Mouse (Mus musculus): ENCODE results near the gene Wdr89. TPM values are rescaled to one million over a fixed set of nuclear protein-coding genes. Genes with fewer than 3 reads are reported as not detected.
"Not testable (repeated sequence)": the region's sequence is repeated elsewhere in the genome, so short reads cannot be mapped to it uniquely, and the experiment has no call there.

Wdr89 gene
- total RNA-seq (2021), result 1 to 10 TPM; 2.5 TPM
- long read RNA-seq, experiment 1, result 0 reads
- long read RNA-seq, experiment 2, partial matches to known transcripts, result 0 of 4 reads
- long read RNA-seq, experiment 2, other reads (novel, unspliced or antisense), result 3 of 4 reads

DNA sequence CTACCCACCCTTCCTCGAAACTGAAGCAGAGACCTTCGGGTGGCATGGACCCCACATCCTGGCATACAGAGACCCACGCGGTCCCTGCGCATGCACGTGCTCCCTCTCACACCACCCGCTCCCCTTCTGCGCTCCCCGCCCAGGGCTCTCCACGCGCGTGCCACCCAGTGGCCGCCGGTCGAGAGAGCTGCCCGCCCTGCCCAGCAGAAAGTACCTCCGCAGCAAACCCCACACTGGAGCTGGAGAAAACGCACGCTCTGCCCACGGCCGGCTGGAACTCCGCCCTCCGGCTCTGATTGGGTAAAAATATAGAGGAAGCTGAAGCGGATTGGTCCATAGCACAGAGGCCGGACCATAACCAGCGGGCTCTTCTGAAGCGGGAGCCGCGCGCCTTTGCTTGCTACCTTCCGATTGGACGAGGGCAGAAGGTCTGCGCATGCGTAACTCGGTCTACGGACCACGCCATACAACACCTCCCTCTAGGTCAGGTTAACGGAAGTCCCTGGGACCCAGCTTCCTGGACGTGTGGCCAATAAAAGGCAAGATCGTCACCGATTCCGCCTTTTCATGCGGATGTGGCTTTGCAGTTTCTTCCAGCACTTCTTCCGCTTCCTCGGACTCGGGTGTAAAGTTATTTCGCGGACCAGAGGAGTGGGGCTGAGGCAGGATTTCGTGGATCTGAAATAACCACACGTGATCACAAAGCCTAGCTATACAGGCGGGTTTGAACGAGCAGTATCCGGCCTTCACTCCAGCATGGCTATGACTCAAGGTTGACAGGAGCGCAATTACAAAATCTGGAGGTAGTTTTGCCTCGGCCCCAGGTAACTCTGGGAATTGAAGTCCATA is at the start of gene Wdr89:
Gene Wdr89, minus strand, starts transcription at position 280 of the 849 bp plus-strand sequence.
- peak; percentile 98 for DNase-seq
- intact Hi-C loops (cut with DNase I), result loop anchor here (5.0 kb wide), 1 partner anchor 103 kb away; no protein-coding TSS in a partner anchor

GRCm38 (mm10) chr12:75713596-75713995 is 44.3 kb upstream of the Wdr89 start:
- intact Hi-C loops (cut with DNase I), result no loop called here
- DNase-seq, result no peak

- DNase-seq; intact Hi-C loops (cut with DNase I): not testable (repeated sequence)
These were observed 43.6 kb upstream of the Wdr89 start for GRCm38 (mm10) chr12:75712905-75713304.

GRCm38 (mm10) chr12:75710596-75711376 is 41.4 kb upstream of the Wdr89 start:
- DNase-seq, result no peak
- intact Hi-C loops (cut with DNase I), result no loop called here

DNA sequence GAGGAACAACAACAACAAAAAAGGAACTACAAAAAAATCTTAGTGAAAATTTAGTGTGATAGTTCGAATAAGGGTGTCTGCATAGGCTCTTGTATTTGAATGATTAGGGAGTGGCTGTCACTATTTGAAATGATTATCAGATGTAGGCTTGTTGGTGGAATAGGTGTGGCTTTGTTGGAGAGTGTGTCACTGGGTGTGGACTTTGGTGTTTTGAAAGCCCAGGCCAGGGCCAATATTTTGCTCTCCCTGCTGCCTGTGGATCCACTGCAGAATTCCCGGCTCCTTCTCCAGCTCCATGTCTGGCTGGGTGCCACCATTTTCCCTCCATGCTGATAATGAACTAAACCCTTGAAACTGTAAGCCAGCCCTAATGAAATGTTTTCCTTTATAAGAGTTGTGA is 40.2 kb upstream of the Wdr89 start:
- no peak for DNase-seq
- intact Hi-C loops (cut with DNase I), result no loop called here

DNA sequence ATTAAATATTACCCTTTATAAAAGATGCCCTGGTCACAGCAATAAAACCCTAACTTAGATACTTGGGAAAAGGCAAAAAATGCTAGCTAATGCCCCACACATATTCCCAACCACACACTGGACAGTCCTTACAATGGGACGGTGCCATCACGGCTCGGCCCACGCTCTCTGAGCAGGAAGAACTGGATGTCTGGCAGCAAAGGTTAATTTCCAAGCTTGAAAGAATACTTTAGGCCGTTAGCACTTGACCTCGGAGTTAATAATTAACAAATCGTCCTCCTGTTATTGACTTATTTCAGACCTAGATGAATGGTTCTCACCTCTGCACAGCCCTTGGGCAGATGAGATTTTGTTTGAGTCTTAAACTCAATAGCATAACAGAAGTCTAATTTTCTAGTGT is 37.3 kb upstream of the Wdr89 start:
- intact Hi-C loops (cut with DNase I), result no loop called here
- DNase-seq, result no peak

DNA sequence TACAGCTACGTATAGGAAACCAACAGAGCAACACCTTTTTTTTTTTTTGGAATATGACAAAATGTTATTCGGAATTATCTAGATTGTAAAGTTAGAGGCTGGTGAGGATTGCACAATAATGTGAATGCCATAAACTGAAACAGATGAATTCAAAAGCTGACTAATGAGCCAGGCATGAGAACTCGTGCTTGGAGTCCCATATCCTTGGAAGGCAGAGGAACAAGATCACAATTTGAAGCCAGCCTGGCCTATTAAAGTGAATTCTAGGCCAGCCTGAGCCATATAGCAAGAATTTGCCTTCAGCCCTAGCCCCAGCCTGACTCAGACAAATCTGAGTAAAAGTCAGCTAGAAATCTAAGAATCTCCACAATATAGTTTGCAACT is 33.4 kb upstream of the Wdr89 start:
- no peak for DNase-seq
- intact Hi-C loops (cut with DNase I), result no loop called here

DNA sequence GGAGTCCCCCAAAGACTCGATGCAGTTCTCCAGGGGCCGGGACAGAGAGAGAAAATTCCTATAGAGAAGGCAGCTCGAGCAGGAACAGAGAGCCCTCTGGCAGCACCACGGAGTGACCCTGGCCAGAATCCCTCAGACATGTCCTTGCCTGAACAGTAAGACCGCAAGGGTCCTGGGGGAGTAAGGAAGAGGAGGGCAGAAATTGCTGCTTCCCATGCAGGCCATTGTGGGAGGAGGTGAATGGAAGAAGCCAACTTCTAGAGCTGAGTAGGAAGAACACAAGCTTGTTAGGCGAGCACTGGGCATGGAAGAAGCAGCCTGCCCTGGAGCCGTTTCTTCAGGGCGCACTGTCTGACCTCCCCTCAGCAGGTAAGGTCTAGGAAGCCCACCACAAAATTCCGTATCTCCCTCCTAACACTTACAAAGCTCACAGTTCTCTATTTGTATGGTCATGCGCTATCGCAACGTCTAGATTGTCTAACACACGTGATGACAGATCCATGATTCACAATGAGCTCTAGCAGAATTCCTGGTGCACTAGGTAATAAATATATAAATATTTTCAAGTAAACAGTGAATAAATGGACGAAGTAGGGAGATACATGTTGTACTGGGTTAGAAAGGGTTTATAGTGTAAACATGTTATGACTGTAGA is 32.9 kb upstream of the Wdr89 start:
- intact Hi-C loops (cut with DNase I), result no loop called here
- DNase-seq, result peak; percentile 23 to 51

GRCm38 (mm10) chr12:75701173-75702083 is 32.1 kb upstream of the Wdr89 start:
- peak; percentile 11 to 44 for DNase-seq
- intact Hi-C loops (cut with DNase I), result no loop called here

DNA sequence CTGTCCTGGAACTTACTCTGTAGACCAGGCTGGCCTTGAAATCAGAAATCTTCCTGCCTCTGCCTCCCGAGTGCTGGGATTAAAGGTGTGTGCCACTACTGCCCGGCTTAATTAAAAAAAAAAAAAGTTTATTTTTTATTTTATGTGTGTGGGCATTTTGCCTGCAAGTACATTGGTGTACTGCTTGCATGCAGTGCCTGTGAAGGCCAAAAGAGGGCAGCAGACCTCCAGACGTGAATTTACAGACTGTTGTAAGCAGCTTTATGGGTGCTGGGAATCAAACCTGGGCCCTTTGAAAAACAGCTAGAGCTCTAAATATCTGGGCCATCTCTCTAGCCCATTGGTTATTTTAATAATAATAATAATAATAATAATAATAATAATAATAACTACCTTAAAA is 29.4 kb upstream of the Wdr89 start:
- no peak for DNase-seq
- intact Hi-C loops (cut with DNase I), result no loop called here

DNA sequence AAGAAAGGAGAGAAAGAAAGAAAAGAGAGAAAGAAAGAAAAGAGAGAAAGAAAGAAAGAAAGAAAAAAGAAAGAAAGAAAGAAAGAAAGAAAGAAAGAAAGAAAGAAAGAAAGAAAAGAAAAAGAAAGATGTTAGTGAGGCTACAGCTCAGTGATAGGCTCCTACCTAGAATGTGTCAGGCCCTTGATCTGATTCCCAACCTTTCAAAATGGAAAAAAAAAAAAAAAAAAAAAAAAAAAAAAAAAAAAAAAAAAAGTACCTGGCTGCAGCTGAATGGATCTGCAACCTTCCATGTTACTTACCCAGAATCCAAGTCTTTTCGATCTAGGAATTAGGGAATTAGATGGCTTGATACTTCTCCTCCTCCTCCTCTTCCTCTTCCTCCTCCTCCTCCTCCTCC is 26.5 kb upstream of the Wdr89 start:
- intact Hi-C loops (cut with DNase I); DNase-seq: not testable (repeated sequence)

DNA sequence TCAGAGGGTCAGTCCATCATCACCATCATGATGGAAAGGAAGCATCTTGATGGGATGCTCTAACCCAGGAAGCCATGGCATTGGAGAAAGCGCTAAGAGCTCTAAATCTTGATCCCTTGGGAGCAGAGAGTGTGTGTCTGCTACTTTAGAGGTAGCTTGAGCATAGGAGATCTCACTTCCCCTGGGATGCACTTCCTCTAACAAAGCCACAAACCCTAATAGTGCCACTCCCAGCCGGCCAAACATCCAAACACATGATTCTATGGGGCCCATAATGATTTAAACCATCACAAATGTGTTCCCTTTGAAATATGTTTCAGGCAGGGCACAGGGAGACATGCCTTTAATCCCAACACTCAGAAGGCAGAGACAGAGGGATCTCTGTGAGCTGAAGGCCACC is 19.7 kb upstream of the Wdr89 start:
- intact Hi-C loops (cut with DNase I), result no loop called here

DNA sequence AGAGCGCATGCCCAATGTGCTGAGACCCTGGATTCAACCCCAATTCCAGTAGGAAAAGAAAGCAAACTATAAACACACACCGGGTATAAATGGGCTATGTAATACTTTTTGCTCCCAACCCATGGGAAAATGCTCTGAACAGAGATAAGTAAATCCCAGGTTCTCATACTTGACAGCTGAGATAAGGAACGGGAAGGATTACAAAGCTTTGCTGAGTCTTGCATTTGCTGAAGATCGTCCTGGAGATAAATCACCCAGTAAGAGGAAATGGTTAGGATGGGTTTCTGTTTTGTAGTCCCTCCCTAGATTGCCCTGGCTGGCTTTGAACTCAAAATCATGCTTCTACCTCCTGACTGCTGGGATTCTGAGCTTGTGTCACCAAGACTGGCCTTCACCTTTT is 18.0 kb upstream of the Wdr89 start:
- intact Hi-C loops (cut with DNase I), result no loop called here

More for the DNA sequence above, 19.7 kb upstream of the Wdr89 start:
- no peak for DNase-seq

GRCm38 (mm10) chr12:75684026-75684425 is 14.7 kb upstream of the Wdr89 start:
- intact Hi-C loops (cut with DNase I); DNase-seq: not testable (repeated sequence)

More for the DNA sequence above, 18.0 kb upstream of the Wdr89 start:
- no peak for DNase-seq

GRCm38 (mm10) chr12:75683598-75683997 is 14.3 kb upstream of the Wdr89 start:
- no peak for DNase-seq
- intact Hi-C loops (cut with DNase I), result no loop called here

DNA sequence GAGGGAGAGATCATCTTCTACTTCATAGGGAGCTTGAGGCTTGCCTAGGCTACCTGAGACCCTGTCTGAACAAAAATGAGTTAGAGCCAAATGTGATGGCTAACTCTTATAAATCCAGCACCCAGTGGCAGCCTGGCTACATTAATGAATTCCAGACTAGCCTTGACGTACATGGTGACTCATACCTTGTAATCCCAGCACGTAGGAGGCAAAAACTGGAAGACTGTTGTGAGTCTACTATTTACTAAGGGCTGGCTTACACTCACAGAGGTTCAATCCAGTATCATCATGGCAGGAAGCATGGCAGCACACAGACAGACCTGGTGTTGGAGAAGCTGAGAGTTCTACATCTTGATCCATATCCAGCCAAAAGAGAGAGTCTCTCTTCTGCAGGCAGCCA is 13.5 kb upstream of the Wdr89 start:
- intact Hi-C loops (cut with DNase I), result no loop called here
- DNase-seq, result no peak

DNA sequence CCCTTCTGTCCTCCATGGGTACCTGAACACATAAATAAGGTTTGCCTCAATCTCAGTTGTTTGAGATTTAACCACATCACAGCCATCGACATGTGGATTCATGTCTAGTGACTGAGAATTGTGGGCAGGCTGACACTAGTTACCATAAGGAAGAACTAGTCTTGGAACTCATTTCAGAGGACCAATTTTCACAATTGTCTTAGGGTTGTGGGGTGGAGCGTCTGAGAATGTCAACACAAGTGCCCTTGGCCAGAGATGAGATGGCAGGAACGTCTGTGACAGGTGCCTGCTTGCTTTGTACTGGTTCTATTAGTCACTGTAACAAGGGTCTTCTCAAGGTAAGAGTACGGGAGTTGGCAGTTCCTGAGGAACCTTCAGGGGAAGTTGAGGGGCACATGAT is 11.8 kb upstream of the Wdr89 start:
- DNase-seq, result no peak

DNA sequence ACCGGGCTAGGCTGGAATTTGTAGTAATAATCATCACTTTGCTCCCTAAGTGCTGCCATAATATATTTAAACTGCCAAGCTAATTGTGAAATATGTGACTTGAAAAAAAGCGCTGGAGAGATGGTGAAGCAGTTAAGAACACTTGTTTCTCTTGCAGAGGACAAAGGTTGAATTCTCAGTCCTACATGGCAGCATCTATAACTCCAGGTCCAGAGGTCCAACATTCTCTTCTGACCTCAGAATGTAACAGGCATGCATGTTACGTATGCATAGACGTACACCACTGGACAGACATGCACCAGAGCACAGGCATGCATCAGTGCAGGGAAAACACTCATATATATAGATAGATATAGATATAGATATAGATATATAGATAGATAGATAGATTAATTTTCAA is 9.1 kb upstream of the Wdr89 start:
- intact Hi-C loops (cut with DNase I), result no loop called here
- DNase-seq, result no peak

More for the DNA sequence above, 11.8 kb upstream of the Wdr89 start:
- intact Hi-C loops (cut with DNase I), result no loop called here

DNA sequence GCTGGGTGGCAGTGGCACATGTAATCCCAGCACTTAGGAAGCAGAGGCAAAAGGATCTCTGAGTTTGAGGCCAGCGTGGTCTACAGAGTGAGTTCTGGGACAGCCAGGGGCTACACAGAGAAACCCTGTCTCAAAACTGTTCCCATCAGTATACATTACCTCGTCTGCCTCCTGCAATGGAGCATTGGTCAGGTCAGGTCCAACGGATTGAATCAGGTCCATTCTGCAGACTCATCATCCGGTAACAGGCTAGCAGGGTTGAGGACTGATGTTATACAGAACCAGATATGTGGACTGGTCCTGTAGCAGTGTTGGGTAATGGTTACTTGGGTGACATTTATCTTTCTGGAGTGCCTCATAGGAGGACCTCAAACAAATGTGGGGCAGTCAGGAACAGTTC is 3.3 kb upstream of the Wdr89 start:
- DNase-seq, result no peak
- intact Hi-C loops (cut with DNase I), result no loop called here

All from heart, postnatal 14 days (tissue).